Mouse (Mus musculus) monocyte, adult 5-6 weeks (primary cell): Measurements from ENCODE around the gene Usp31. TPM values are rescaled to one million over a fixed set of nuclear protein-coding genes. Genes with fewer than 3 reads are reported as not detected.
A peak's percentile ranks its signal among the peaks of the same experiment; 100 is the strongest.

ENCODE experiments used
- ATAC-seq: fragments of 153-309, 156-312 bp; replicated peaks from 2 replicates; pipeline ENCODE4 v1.8.0; 2017; ENCODE audit warnings: mild to moderate bottlenecking; ENCODE audit not compliant: low TSS enrichment, insufficient number of reproducible peaks, severe bottlenecking, poor library complexity, low FRiP score
- total RNA-seq: library from RNA; stranded (forward); fragments of 200-1000, 200-491, 200-594 nt; gene quantifications from 3 replicates; pipeline ENCODE4 v1.2.3, GENCODE M21; 2017

Gene Usp31
- total RNA-seq, 1 experiment from 2014 or later: 7.9 TPM

DNA sequence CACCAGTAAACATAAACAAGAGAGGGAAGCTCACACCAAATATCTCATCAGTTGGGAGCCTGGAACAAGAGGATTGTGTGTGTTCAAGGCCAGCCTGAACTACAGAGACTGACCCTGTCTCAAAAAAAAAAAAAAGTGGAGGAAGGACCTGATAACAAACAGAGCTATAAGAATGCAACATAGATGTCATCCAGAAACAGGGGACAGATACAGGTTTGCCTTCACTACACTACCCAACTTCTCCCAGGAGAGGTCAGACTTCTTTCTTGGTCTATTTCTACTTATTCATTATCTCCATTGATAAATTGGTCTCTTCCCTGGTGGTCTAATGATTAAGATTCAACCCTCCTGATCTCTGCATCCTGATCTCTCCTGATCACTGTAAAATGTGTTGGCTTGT is 25.9 kb downstream of the Usp31 start:
- no peak for ATAC-seq

DNA sequence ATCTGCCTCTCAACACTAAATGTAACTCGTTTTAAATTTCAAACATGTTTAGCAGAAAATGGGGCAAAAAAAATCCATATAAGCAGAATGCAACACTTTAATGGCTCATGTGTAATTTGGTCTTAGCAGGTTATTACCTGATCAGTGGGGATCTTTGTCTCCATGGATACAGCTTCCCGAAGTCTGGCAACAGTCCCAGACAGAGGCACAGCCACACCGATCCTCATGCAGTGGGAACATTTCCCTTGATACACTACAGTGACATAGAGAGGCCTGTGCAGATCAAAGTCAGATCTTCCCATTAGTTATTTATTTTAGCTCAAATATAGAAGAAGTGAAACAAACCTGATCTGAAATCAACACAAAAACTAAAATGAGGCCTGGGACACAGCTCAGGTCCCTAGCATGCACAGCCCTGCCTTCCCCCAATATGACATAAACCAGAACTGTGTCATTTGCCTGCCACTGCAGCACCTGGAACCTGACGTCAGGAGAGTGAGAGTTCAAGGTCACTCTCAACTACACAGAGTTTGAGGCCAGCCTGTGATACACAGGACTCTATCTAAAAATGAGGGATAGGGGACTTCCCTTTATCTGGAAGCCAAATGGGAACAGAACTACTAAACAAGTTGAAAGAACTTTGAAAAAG is 29.8 kb downstream of the Usp31 start:
- no peak for ATAC-seq

DNA sequence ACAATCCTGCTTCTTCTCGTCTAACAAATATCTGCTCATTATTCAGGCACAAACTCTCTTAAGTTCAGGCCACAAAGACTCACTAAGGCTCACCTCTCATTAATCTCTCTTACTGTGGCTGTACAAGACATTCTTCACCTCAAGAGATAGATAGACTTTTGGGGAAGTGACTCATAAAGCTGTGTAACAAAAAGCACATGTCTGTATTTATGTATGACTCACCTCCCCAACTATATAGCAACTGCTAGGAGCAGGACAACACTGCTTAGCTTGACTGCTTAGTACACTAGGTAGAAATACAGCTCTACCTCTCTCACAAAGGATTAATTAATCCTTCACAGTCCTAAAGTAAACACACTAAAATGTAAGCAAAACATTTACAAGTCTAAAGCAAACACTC is 46.3 kb downstream of the Usp31 start:
- no peak for ATAC-seq

DNA sequence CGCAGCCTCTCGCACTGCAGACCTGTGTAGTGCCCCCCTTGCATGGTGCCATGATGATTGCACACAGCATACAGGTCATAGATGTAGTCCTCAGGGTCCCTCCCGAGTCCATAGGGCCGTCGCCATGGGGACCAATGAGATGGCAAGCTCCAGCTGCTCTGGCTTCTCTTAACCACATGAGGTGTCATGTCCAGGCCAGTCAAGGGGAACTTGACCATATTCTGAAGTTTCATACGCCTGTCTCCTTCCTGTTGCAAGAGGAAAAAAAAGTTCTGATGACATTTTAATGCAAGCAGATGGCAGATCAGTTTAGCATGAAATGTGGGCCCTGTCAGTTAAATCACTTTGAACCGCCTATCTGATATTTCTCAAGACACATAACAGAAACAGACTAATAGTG is 48.2 kb downstream of the Usp31 start:
- ATAC-seq: no peak

DNA sequence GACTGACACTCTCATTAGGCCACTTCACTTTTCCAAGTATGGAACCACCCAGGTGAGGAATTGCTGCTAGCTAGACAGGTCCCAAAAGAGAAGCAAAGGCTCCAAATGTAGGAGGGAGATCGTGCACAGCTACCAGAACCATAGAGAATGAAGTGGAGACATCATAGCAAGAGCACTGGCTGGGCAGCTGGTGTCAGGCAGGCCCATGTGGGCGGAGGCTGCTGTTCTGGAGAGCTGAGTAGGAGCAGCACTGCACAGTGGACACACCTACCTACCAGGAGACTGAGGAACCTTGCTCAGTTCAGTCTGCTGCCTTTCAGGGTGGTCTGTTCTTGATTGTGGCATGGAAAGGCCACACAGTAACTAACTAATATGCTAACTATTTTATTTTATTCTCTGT is 52.4 kb downstream of the Usp31 start:
- no peak for ATAC-seq

DNA sequence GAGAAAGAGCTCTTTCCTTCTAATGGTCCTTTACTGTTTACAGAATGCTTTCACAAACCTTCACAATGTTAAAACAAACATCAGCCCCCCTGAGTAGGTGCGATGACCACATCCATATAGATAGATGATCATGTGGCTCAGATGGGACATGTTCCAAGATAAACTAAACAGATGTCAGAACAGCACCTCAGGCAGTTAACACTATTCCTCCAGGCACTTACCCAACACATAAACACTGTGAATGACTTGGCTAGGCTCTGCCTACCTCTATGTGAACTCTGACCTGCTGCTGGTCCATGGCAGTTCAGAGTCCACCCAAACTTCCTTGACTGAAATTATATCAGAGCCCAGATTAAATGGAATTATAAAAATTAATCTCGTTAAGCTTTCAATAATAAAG is 54.4 kb downstream of the Usp31 start:
- no peak for ATAC-seq

DNA sequence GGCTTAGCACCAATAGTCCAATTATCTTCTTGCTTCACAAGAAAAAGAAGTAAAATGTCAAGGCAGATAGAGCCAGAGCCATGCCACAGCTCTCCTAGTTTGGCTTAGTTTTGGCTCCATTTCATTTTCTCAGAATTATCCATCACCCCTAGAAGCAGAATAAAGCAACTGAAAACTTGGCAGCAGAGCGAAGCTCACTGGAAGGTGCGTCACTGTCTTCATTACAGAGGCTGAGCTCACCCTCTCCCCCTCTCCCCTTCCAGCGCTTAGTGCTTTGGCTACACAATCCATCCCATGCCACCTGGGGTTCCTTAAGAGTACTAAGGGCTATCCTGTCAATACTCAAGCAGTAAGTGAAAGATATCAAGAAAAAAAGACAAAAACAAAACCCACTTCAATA is 56.3 kb downstream of the Usp31 start:
- ATAC-seq: no peak

DNA sequence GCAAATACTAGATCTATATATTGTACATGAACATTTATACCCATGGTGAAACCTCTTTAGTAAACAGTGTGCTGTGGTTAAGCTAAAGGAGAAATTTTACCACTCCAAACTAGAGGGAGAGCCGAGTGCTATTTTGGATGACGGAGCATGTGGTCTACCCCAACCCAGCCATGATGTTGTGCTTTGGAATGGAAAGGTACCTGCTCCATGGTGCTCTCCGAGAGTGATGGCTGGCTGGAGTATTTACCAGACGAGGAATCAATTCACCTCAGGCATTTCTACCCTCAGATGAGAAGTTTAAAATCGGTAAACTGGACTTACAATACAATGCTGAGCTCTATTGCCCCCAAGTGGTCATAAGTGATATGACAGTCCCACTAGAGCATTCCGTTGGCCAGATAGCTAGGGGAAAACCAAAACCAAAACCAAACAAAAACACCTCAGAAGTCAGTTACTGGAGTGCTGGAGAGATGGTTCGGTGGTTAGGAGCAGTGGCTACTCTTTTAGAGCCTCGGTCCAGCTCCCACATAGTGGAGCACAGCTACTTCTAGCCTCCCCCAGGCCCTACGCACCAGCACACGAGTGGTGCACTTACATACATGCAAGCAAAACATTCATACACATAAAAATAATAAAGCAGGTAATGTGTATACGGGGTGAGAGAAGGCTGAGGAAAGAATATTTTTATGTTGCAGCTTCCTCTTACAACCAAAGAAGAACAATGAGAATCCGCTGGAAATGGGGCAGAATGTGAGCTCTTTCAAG is 65.9 kb downstream of the Usp31 start:
- ATAC-seq: 0 out of 2 replicates have a peak, but pooled peaks have one; percentile 44

DNA sequence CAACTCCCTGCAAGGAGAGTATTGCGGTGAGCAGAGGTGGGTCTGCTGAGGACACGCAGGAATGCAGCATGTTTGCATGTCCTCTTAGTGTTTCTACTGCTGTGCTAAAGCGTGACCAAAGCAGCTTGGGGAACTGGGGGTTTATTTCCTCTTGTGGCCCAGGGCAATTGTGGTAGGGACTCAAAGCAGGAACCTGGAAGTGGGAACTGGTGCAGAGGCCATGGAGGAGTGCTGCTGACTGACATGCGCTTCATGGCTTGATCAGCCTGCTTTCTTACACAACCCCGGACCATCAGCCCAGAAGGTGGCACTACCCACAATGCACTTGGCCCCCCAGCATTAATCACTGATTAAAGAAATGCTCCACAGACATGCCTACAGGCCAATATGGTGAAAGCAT is 70.3 kb downstream of the Usp31 start:
- ATAC-seq: no peak

DNA sequence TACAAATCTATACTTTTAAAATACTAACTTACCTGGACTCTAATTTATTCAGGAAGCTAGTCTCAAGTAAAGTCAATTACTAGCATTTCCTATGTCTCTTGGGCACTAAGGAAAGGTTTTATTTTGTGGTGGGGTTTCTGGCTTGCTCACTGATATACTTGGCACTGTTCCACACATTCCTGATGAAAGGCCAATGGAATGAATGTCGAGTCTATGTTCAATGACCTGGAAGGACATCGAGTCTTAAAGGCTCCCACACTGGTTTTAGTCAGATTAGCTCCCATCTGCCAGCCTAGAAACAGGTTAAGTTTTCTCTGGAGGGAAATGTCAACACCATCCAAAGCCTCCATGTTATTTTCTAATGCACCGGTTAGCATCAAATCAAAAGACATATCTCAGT is 72.8 kb downstream of the Usp31 start:
- no peak for ATAC-seq

DNA sequence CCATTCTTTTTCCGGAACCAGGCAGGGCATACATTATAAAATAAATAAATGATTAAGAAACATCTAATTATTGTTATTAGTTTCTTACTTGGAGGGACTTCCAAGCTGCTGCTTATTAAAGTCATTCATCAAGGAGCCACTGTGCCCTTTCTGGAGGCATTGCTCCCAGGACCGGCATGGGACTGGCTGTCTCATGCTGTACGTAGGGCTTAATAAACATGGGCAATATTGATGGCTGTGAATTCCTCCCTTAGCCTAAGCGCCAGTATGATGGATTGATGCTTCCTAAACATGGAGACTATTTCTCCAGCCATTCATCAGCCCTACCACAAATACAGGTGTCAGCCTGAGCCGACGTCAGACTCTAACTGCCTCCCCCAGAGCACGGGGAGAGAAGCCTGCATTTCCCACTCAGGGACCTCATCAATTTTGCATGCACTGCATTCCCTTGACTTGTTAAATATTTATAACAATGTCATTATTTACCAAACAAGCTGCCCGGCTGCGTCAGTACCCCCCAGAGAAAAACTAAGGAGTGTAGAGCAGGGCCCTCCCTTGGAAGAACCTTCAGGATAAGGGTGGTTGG is 84.1 kb downstream of the Usp31 start:
- no peak for ATAC-seq

DNA sequence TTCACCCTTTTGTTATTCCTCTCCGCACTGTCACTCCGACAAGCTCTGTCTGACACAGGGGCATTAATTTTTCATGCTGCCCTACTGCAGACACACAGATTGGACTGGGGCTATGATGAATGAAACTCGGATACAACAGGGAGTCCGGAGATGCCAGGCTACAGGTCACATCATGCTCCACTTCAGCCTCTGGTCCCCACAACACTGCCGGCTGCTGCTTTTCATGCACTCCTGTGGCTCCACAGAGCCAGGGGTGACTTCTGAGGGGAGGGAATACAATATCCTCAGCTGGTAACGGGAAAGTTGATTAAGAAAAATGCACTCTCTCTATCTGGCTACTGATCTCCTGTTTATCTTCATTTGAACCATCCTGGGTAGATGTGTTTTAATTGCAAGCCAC is 84.6 kb downstream of the Usp31 start:
- ATAC-seq: no peak

DNA sequence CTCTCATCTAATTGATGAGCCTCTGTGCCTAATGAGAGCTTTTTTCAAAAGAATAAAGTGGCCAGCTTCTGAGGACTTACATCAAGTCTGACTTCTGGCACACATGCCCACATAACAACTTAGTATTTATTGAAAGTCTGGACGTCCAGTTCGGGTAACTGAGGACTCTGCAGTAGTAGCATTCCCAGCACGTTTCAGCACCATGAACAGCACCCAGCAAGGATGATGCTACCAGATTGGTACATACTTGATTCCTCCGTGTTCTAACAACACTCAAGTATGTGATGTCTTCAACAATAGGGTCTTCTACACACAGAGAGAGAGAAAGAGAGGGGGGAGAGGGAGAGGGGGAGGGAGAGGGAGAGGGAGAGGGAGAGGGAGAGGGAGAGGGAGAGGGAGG is 105.4 kb downstream of the Usp31 start:
- ATAC-seq: no peak

DNA sequence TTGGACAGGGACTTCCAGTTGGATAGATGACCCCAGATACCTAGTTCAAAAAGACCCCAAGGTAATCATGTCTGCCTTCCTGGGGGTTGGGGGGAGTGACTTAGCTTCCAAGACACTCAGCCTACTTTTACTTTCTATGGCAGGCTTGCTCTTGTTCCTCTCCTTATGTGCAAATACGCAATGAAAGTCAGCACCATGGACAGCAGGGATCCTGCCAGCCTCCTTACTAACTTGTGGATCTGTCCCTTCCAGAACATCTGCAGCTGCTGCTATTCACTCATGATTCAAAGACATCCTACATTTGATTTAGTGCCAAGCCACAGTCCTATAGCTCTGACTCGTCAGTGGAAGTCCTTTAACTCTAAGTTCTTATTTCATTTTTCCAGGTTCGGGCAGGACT is 110.7 kb downstream of the Usp31 start:
- ATAC-seq: no peak

DNA sequence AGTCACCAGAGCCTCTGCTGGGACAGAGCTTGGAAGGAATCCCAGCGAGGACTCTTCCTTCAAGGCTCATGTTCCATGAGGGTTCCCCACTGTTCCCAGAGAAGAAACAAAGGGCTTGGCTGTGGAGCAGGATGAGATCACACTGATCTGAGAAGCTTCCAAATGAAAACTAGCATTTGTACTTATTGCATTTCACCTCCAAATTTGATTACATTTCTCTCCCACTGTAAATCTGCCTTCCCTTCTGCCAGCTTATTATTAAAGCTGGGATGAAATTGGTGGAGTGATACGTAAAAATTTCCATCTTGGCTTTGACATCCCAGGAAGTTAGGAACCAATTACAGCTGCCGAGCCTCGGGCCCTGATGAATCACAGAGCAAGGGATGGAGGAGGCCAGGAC is 111.6 kb downstream of the Usp31 start:
- ATAC-seq: no peak

DNA sequence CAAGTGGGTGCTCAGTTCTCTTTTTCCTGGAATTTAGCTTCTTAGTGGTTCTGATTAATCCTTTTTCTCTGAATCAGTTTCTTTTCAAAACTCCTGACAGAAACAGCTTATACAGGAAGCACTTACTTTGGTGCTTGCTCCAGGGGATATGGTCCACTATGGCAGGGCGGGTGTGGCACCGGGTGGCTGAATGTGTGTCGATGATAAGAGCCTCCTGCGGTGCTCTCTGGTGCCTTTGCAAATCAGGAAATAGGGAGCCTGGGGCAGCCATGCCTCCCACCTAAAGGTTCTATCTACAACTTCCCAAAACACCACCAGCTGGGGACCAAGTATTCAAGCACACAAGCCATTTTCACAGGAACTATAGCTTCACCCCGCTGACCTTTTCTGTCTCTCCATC is 112.0 kb downstream of the Usp31 start:
- no peak for ATAC-seq

DNA sequence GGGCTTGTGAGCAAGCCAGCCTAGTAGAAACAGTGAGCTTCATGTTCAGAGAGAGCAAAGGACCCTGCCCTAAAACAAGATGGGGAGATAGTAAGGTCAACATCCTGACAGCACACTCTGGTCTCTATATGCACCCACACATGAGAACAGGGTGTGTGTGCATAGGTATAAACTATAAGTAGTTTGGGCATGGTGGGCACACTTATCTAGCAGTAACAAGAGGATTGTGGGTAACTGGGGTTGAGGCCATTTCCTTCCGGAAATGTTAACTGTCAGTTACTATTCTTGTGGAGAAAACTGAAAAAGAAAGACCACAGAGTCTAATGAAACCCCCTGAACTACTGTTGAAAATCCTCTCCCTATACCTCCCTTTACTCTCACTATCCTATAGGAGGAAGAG is 112.4 kb downstream of the Usp31 start:
- ATAC-seq: no peak
